Mouse (Mus musculus) forebrain, embryonic 13.5 days (tissue): ENCODE results near the gene Herc1. TPM values are rescaled to one million over a fixed set of nuclear protein-coding genes. Genes with fewer than 3 reads are reported as not detected.
A peak's percentile ranks its signal among the peaks of the same experiment; 100 is the strongest.
"Not testable (repeated sequence)": the region's sequence is repeated elsewhere in the genome, so short reads cannot be mapped to it uniquely, and the experiment has no call there.

Experiments used
- ATAC-seq: fragments of 200-750 bp; cut with Nextera tagmentation; 2 replicates; pipeline ENCODE4 v1.8.0; 2017
- H3K27ac ChIP-seq: fragments of 300-500 bp; sonication (generic); 2 replicates; pipeline ENCODE4 v1.5.1; 2015; ENCODE audit warnings: inconsistent platforms, mild to moderate bottlenecking, moderate library complexity
- H3K27me3 ChIP-seq: fragments of 300-500 bp; sonication (generic); 2 replicates; pipeline ENCODE4 v1.6.1; 2015; ENCODE audit warnings: mild to moderate bottlenecking, inconsistent platforms
- H3K36me3 ChIP-seq: fragments of 300-500 bp; sonication (generic); 2 replicates; pipeline ENCODE4 v1.6.1; 2015; ENCODE audit warnings: mild to moderate bottlenecking, inconsistent platforms; ENCODE audit not compliant: poor library complexity, severe bottlenecking
- H3K4me1 ChIP-seq: fragments of 300-500 bp; sonication (generic); 2 replicates; pipeline ENCODE4 v1.6.1; 2015; ENCODE audit warnings: inconsistent platforms
- H3K4me2 ChIP-seq: fragments of 300-500 bp; sonication (generic); 2 replicates; pipeline ENCODE4 v1.6.1; 2015; ENCODE audit warnings: inconsistent platforms, mild to moderate bottlenecking, moderate library complexity
- H3K4me3 ChIP-seq: fragments of 300-500 bp; sonication (generic); 2 replicates; pipeline ENCODE4 v1.5.1; 2015; ENCODE audit warnings: mild to moderate bottlenecking, inconsistent platforms
- H3K9ac ChIP-seq: fragments of 300-500 bp; sonication (generic); 2 replicates; pipeline ENCODE4 v1.6.1; 2015; ENCODE audit warnings: mild to moderate bottlenecking, inconsistent platforms
- H3K9me3 ChIP-seq: fragments of 300-500 bp; sonication (generic); replicated peaks from 2 replicates; pipeline ENCODE4 v1.6.1; 2016; ENCODE audit warnings: inconsistent platforms
- WGBS: fragments of 180-500 bp; shearing (Covaris S2); methylation state at CpG from one replicate; pipeline ENCODE4 v1.1.7; 2015; 5-methylcytosine and 5-hydroxymethylcytosine counted together
- polyA plus RNA-seq: library from polyadenylated mRNA; unstranded; fragments of >200 nt; fragmentation: Nextera tagmentation; extraction: Ambion mirVana; gene quantifications from 2 replicates; pipeline ENCODE4 v1.2.1, GENCODE M21; 2015

The Herc1 gene
- polyA plus RNA-seq, 1 experiment from 2014 or later, result 43.1 TPM

GRCm38 (mm10) chr9:66352704-66353103 lies 2.5 kb downstream of the Herc1 start:
- Histone ChIP-seq H3K27me3 (no peaks in the 10 kb centered on the region), H3K9ac (no peak overlapping the region), H3K4me3 (no peak overlapping the region), H3K4me1 (peaks cover 21% of the 10 kb centered on the region), H3K9me3 (no peaks in the 10 kb centered on the region), H3K36me3 (no peaks in the 10 kb centered on the region), H3K27ac (no peak overlapping the region), H3K4me2 (peak overlapping the region; percentile 71; the same call in 1 of the 2 replicates)
- ATAC-seq, result no peak
- WGBS, result 72% methylated on average over 2 of the region's 2 CpGs

- no peaks in the 10 kb centered on the region for H3K36me3 ChIP-seq
- peaks cover 18% of the 10 kb centered on the region for H3K4me1 ChIP-seq
- H3K4me2 ChIP-seq, result no peak overlapping the region
- H3K4me3 ChIP-seq, result no peak overlapping the region
- no peak overlapping the region for H3K9ac ChIP-seq
- H3K27ac ChIP-seq, result no peak overlapping the region
- no peaks in the 10 kb centered on the region for H3K9me3 ChIP-seq
- 87% methylated on average over 4 of the region's 4 CpGs for WGBS
- ATAC-seq, result no peak
- no peaks in the 10 kb centered on the region for H3K27me3 ChIP-seq
Measured at GRCm38 (mm10) chr9:66359135-66359534, 8.9 kb downstream of the Herc1 start.

GRCm38 (mm10) chr9:66360143-66360690 lies 10.0 kb downstream of the Herc1 start:
- Histone ChIP-seq H3K36me3 (no peaks in the 10 kb centered on the region), H3K4me2 (no peak overlapping the region), H3K9me3 (no peaks in the 10 kb centered on the region), H3K9ac (peak overlapping the region; percentile 5; the same call in 1 of the 2 replicates), H3K27ac (no peak overlapping the region), H3K4me1 (peaks cover 18% of the 10 kb centered on the region), H3K4me3 (no peak overlapping the region), H3K27me3 (no peaks in the 10 kb centered on the region)
- 82% methylated on average over 14 of the region's 14 CpGs for WGBS
- ATAC-seq, result no peak

GRCm38 (mm10) chr9:66368890-66369433 lies 18.7 kb downstream of the Herc1 start:
- no peak overlapping the region for H3K27ac ChIP-seq
- H3K9ac ChIP-seq, result no peak overlapping the region
- H3K4me2 ChIP-seq, result no peak overlapping the region
- no peak overlapping the region for H3K4me3 ChIP-seq
- H3K4me1 ChIP-seq, result no peaks in the 10 kb centered on the region
- no peaks in the 10 kb centered on the region for H3K9me3 ChIP-seq
- no peaks in the 10 kb centered on the region for H3K27me3 ChIP-seq
- ATAC-seq, result no peak
- peaks cover 18% of the 10 kb centered on the region for H3K36me3 ChIP-seq
- WGBS, result 80% methylated on average over 4 of the region's 4 CpGs

- 52% methylated on average over 3 of the region's 3 CpGs for WGBS
- Histone ChIP-seq H3K4me3 (no peak overlapping the region), H3K4me1 (no peaks in the 10 kb centered on the region), H3K9me3 (no peaks in the 10 kb centered on the region), H3K9ac (no peak overlapping the region), H3K4me2 (no peak overlapping the region), H3K27me3 (no peaks in the 10 kb centered on the region), H3K27ac (no peak overlapping the region), H3K36me3 (peaks cover 21% of the 10 kb centered on the region)
- no peak for ATAC-seq
Measured at GRCm38 (mm10) chr9:66370334-66370733, 20.1 kb downstream of the Herc1 start.

- Histone ChIP-seq H3K4me1 (no peaks in the 10 kb centered on the region), H3K27ac (no peak overlapping the region), H3K4me3 (no peak overlapping the region), H3K9me3 (no peaks in the 10 kb centered on the region), H3K9ac (no peak overlapping the region), H3K36me3 (peaks cover 21% of the 10 kb centered on the region), H3K27me3 (no peaks in the 10 kb centered on the region), H3K4me2 (no peak overlapping the region)
- 86% methylated on average over 3 of the region's 3 CpGs for WGBS
- no peak for ATAC-seq
Measured at GRCm38 (mm10) chr9:66370847-66371246, 20.6 kb downstream of the Herc1 start.

GRCm38 (mm10) chr9:66373432-66373831 lies 23.2 kb downstream of the Herc1 start:
- WGBS, result 93% methylated on average over 3 of the region's 3 CpGs
- Histone ChIP-seq H3K9ac (no peak overlapping the region), H3K27me3 (no peaks in the 10 kb centered on the region), H3K4me2 (no peak overlapping the region), H3K36me3 (peaks cover 30% of the 10 kb centered on the region), H3K4me1 (no peaks in the 10 kb centered on the region), H3K4me3 (no peak overlapping the region), H3K27ac (no peak overlapping the region), H3K9me3 (no peaks in the 10 kb centered on the region)
- no peak for ATAC-seq

GRCm38 (mm10) chr9:66374495-66375478 lies 24.5 kb downstream of the Herc1 start:
- Histone ChIP-seq H3K27ac (no peak overlapping the region), H3K9me3 (no peaks in the 10 kb centered on the region), H3K4me2 (no peak overlapping the region), H3K9ac (no peak overlapping the region), H3K4me1 (no peaks in the 10 kb centered on the region), H3K27me3 (no peaks in the 10 kb centered on the region), H3K36me3 (peaks cover 30% of the 10 kb centered on the region), H3K4me3 (no peak overlapping the region)
- no peak for ATAC-seq

- no peak for ATAC-seq
- Histone ChIP-seq H3K4me1 (no peaks in the 10 kb centered on the region), H3K9me3 (no peaks in the 10 kb centered on the region), H3K4me2 (no peak overlapping the region), H3K36me3 (peaks cover 19% of the 10 kb centered on the region), H3K4me3 (no peak overlapping the region), H3K27me3 (no peaks in the 10 kb centered on the region), H3K9ac (no peak overlapping the region), H3K27ac (no peak overlapping the region)
- WGBS, result 96% methylated on average over 3 of the region's 3 CpGs
Measured at GRCm38 (mm10) chr9:66383417-66383816, 33.2 kb downstream of the Herc1 start.

- not testable (repeated sequence) for H3K4me2 ChIP-seq, H3K9me3 ChIP-seq, H3K9ac ChIP-seq, ATAC-seq, H3K27me3 ChIP-seq, H3K27ac ChIP-seq, H3K4me3 ChIP-seq, H3K4me1 ChIP-seq
- 91% methylated on average over 2 of the region's 2 CpGs for WGBS
- peaks cover 39% of the 10 kb centered on the region for H3K36me3 ChIP-seq
Measured at GRCm38 (mm10) chr9:66390338-66390737, 40.1 kb downstream of the Herc1 start.

- no peak for ATAC-seq
Measured at GRCm38 (mm10) chr9:66393304-66393703, 43.1 kb downstream of the Herc1 start.

GRCm38 (mm10) chr9:66423492-66423891 lies 73.2 kb downstream of the Herc1 start:
- peaks cover 12% of the 10 kb centered on the region for H3K36me3 ChIP-seq
- H3K9me3 ChIP-seq, result no peaks in the 10 kb centered on the region
- H3K4me2 ChIP-seq, result no peak overlapping the region
- H3K27ac ChIP-seq, result no peak overlapping the region
- H3K27me3 ChIP-seq, result no peaks in the 10 kb centered on the region
- no peak overlapping the region for H3K4me3 ChIP-seq
- H3K9ac ChIP-seq, result no peak overlapping the region
- H3K4me1 ChIP-seq, result no peaks in the 10 kb centered on the region
- ATAC-seq, result no peak

More at GRCm38 (mm10) chr9:66393304-66393703, 43.1 kb downstream of the Herc1 start:
- Histone ChIP-seq H3K4me3 (no peak overlapping the region), H3K4me1 (no peaks in the 10 kb centered on the region), H3K27me3 (no peaks in the 10 kb centered on the region), H3K9me3 (no peaks in the 10 kb centered on the region), H3K27ac (no peak overlapping the region), H3K4me2 (no peak overlapping the region), H3K36me3 (peaks cover 38% of the 10 kb centered on the region), H3K9ac (no peak overlapping the region)
- WGBS, result 94% methylated on average over 5 of the region's 5 CpGs
